9 mouse cellular contexts compared by ENCODE assay signal in the genomic region with DNA sequence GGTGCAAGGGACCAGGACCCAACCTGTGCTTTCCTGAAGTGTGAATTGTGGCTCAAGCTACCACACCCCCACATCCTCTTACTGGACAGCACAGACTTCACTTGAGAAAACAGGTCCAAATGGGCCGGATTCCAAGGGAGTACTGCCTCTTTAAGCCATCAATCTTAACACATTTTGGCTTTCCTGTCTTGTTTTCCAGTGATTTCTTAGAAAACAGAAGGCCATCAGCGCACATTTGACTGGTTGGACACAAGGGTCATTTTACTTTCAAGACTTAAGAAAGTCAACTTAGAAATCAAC.
DNase-seq lines count a peak whose midpoint lies in the region; ATAC-seq and TF ChIP-seq lines count a peak whose summit lies in the region.
"Had no signal": no experiment of that assay in that cellular context is flagged by ENCODE, and none has a peak within 500 bp of the region (broad histone marks: within the 10 kb centered on the region; RNA-seq: fewer than 3 reads in every experiment).

No protein-coding gene starts in this region.

- no peaks in the 10 kb centered on the region for H3K9me3 ChIP-seq in forebrain, embryonic 16.5 days (ENCODE audit: control insufficient read depth, low read length)
- H3K9me3 ChIP-seq in forebrain, embryonic 12.5 days = no peaks in the 10 kb centered on the region
- no peaks in the 10 kb centered on the region for H3K9me3 ChIP-seq in midbrain, embryonic 10.5 days (replicated peaks)
- H3K9me3 ChIP-seq in midbrain, embryonic 16.5 days (replicated peaks; ENCODE audit: control insufficient read depth, low read length, poor library complexity, severe bottlenecking) = no peaks in the 10 kb centered on the region
- H3K9me3 ChIP-seq in liver, embryonic 13.5 days (replicated peaks) = no peaks in the 10 kb centered on the region

- peaks cover 40% of the 10 kb centered on the region for H3K4me1 ChIP-seq in forebrain, embryonic 16.5 days (replicated peaks; ENCODE audit: control insufficient read depth, insufficient read depth, low read length)
- peaks cover 61% of the 10 kb centered on the region for H3K4me1 ChIP-seq in forebrain, embryonic 12.5 days
- H3K4me1 ChIP-seq in midbrain, embryonic 10.5 days = peaks cover 77% of the 10 kb centered on the region
- peaks cover 27% of the 10 kb centered on the region for H3K4me1 ChIP-seq in midbrain, embryonic 16.5 days (ENCODE audit: control insufficient read depth, insufficient read depth, low read length)
- H3K4me1 ChIP-seq in liver, embryonic 13.5 days (replicated peaks) = peaks cover 32% of the 10 kb centered on the region
- H3K4me1 ChIP-seq in small intestine, adult 2 months (ENCODE audit: control insufficient read depth, insufficient read depth, insufficient read length, low read length) = peaks cover 15% of the 10 kb centered on the region

- no peaks in the 10 kb centered on the region for H3K36me3 ChIP-seq in forebrain, embryonic 16.5 days (ENCODE audit: control insufficient read depth, insufficient read depth)
- no peaks in the 10 kb centered on the region for H3K36me3 ChIP-seq in forebrain, embryonic 12.5 days (replicated peaks)
- H3K36me3 ChIP-seq in midbrain, embryonic 10.5 days = no peaks in the 10 kb centered on the region
- H3K36me3 ChIP-seq in midbrain, embryonic 16.5 days (ENCODE audit: control insufficient read depth, insufficient read depth, low read length) = no peaks in the 10 kb centered on the region
- no peaks in the 10 kb centered on the region for H3K36me3 ChIP-seq in liver, embryonic 13.5 days
- H3K36me3 ChIP-seq in small intestine, adult 2 months (ENCODE audit: control insufficient read depth, insufficient read depth, low read length) = no peaks in the 10 kb centered on the region

- TF ChIP-seq CTCF in small intestine, adult 2 months (IDR thresholded peaks at IDR 0.05; ENCODE audit: extremely low read depth, insufficient read length, insufficient replicate concordance, low read depth, low read length) = no peak

- TF ChIP-seq POLR2A in small intestine, adult 2 months (IDR thresholded peaks at IDR 0.05; ENCODE audit: low read depth, low read length) = no peak

- H3K9ac ChIP-seq in forebrain, embryonic 16.5 days (replicated peaks; ENCODE audit: low read depth, low read length) = no peak overlapping the region
- H3K9ac ChIP-seq in forebrain, embryonic 12.5 days = no peak overlapping the region
- no peak overlapping the region for H3K9ac ChIP-seq in midbrain, embryonic 16.5 days (ENCODE audit: low read depth, low read length)
- H3K9ac ChIP-seq in liver, embryonic 13.5 days = no peak overlapping the region

- WGBS in forebrain, embryonic 16.5 days = 51% methylated on average over 2 of the region's 2 CpGs
- WGBS in forebrain, embryonic 12.5 days = 48% methylated on average over 2 of the region's 2 CpGs
- WGBS in midbrain, embryonic 10.5 days = 61% methylated on average over 2 of the region's 2 CpGs
- WGBS in midbrain, embryonic 16.5 days = 66% methylated on average over 2 of the region's 2 CpGs
- WGBS in liver, embryonic 13.5 days (ENCODE audit: insufficient replicate concordance) = 26% methylated on average over 2 of the region's 2 CpGs
- WGBS in small intestine, adult 2 months = 45% methylated on average over 2 of the region's 2 CpGs

- H3K27ac ChIP-seq in forebrain, embryonic 16.5 days (ENCODE audit: low read length) = 0 out of 2 replicates have a peak overlapping the region, but pooled peaks have one; percentile 28
- H3K27ac ChIP-seq in forebrain, embryonic 12.5 days = no peak overlapping the region
- 0 out of 2 replicates have a peak overlapping the region, but pooled peaks have one; percentile 6 for H3K27ac ChIP-seq in midbrain, embryonic 10.5 days (replicated peaks)
- no peak overlapping the region for H3K27ac ChIP-seq in midbrain, embryonic 16.5 days (ENCODE audit: low read length)
- H3K27ac ChIP-seq in liver, embryonic 13.5 days = peak overlapping the region; percentile 39
- 0 out of 2 replicates have a peak overlapping the region, but pooled peaks have one; percentile 55 for H3K27ac ChIP-seq in small intestine, adult 2 months (ENCODE audit: insufficient read depth, low read depth, low read length)

- H3K27me3 ChIP-seq in forebrain, embryonic 16.5 days (replicated peaks; ENCODE audit: control insufficient read depth, insufficient read depth, low read length) = no peaks in the 10 kb centered on the region
- H3K27me3 ChIP-seq in forebrain, embryonic 12.5 days = 0 out of 2 replicates have a peak, but pooled peaks cover 5% of the 10 kb centered on the region
- 0 out of 2 replicates have a peak, but pooled peaks cover 4% of the 10 kb centered on the region for H3K27me3 ChIP-seq in midbrain, embryonic 10.5 days (ENCODE audit: low read depth, poor library complexity, severe bottlenecking)
- no peaks in the 10 kb centered on the region for H3K27me3 ChIP-seq in midbrain, embryonic 16.5 days (ENCODE audit: control insufficient read depth, insufficient read depth, low read depth, low read length)
- no peaks in the 10 kb centered on the region for H3K27me3 ChIP-seq in liver, embryonic 13.5 days
- no peaks in the 10 kb centered on the region for H3K27me3 ChIP-seq in small intestine, adult 2 months (ENCODE audit: control insufficient read depth, insufficient read depth, low read length)

- DNase-seq in midbrain, embryonic 10.5 days (ENCODE audit: low spot score) = no peak
- no peak for DNase-seq in liver, embryonic 13.5 days
- no peak for DNase-seq in spleen, postnatal 14 days (ENCODE audit: low spot score in 2 of 2)
- DNase-seq: cerebellum, adult 2 months had no signal

- ATAC-seq in forebrain, embryonic 16.5 days = no peak
- no peak for ATAC-seq in forebrain, embryonic 12.5 days (ENCODE audit: low FRiP score)
- no peak for ATAC-seq in midbrain, embryonic 16.5 days
- no peak for ATAC-seq in liver, embryonic 13.5 days (ENCODE audit: low read depth)
- no peak for ATAC-seq in activated CD4-positive, CD25-positive, alpha-beta regulatory T cell, adult 4 months

- H3K4me3 ChIP-seq in forebrain, embryonic 16.5 days (replicated peaks; ENCODE audit: low read length) = no peak overlapping the region
- no peak overlapping the region for H3K4me3 ChIP-seq in forebrain, embryonic 12.5 days (replicated peaks)
- no peak overlapping the region for H3K4me3 ChIP-seq in midbrain, embryonic 10.5 days
- no peak overlapping the region for H3K4me3 ChIP-seq in midbrain, embryonic 16.5 days (ENCODE audit: low read depth, low read length)
- H3K4me3 ChIP-seq in liver, embryonic 13.5 days (replicated peaks) = no peak overlapping the region
- H3K4me3 ChIP-seq in small intestine, adult 2 months (ENCODE audit: low read depth, low read length) = peak overlapping the region; percentile 19; the same call in 1 of the 2 replicates

- no peak overlapping the region for H3K4me2 ChIP-seq in forebrain, embryonic 16.5 days (ENCODE audit: low read length)
- no peak overlapping the region for H3K4me2 ChIP-seq in forebrain, embryonic 12.5 days
- H3K4me2 ChIP-seq in midbrain, embryonic 16.5 days (ENCODE audit: low read length) = no peak overlapping the region
- peak overlapping the region; percentile 23; the same call in 1 of the 2 replicates for H3K4me2 ChIP-seq in liver, embryonic 13.5 days

Comparison
In these comparisons a context has a peak if more than half of its experiments do, and no peak if none do; other contexts are left out.
1. H3K27ac ChIP-seq: peak in forebrain, embryonic 16.5 days (single experiment), midbrain, embryonic 10.5 days (single experiment), liver, embryonic 13.5 days (single experiment) and small intestine, adult 2 months (single experiment); none in forebrain, embryonic 12.5 days (single experiment) and midbrain, embryonic 16.5 days (single experiment).